Mouse (Mus musculus): Measurements from ENCODE around the gene Cmtm3.
"Not testable (repeated sequence)": the region's sequence is repeated elsewhere in the genome, so short reads cannot be mapped to it uniquely, and the experiment has no call there.

- not testable (repeated sequence) for TF ChIP-seq CTCF, EP300 (IDR thresholded peaks at IDR 0.05; ENCODE audit: low read depth)
Measured at GRCm38 (mm10) chr8:104321930-104322329, 17.3 kb upstream of the Cmtm3 start, which contains the start of gene Cmtm2b.

All from liver, postnatal 0 days (tissue).